Mouse (Mus musculus) heart, embryonic 15.5 days (tissue): Measurements from ENCODE around the gene Med18. TPM values are rescaled to one million over a fixed set of nuclear protein-coding genes. Genes with fewer than 3 reads are reported as not detected.

ENCODE experiments used
- ATAC-seq: fragments of 200-750 bp; cut with Nextera tagmentation; replicated peaks from 2 replicates; pipeline ENCODE4 v1.8.0; 2017; ENCODE audit warnings: low read depth, moderate TSS enrichment; ENCODE audit not compliant: insufficient number of reproducible peaks, insufficient read depth, low FRiP score
- H3K27ac ChIP-seq: fragments of 300-500 bp; sonication (generic); 2 replicates; pipeline ENCODE4 v1.5.1; 2015; ENCODE audit warnings: mild to moderate bottlenecking, inconsistent platforms
- H3K27me3 ChIP-seq: fragments of 300-500 bp; sonication (generic); 2 replicates; pipeline ENCODE4 v1.6.1; 2015; ENCODE audit warnings: inconsistent platforms
- H3K36me3 ChIP-seq: fragments of 300-500 bp; sonication (generic); 2 replicates; pipeline ENCODE4 v1.6.1; 2015; ENCODE audit warnings: mild to moderate bottlenecking, inconsistent platforms
- H3K4me1 ChIP-seq: fragments of 300-500 bp; sonication (generic); replicated peaks from 2 replicates; pipeline ENCODE4 v1.6.1; 2015; ENCODE audit warnings: inconsistent platforms
- H3K4me2 ChIP-seq: fragments of 300-500 bp; sonication (generic); 2 replicates; pipeline ENCODE4 v1.6.1; 2015; ENCODE audit warnings: inconsistent platforms, mild to moderate bottlenecking, moderate library complexity
- H3K4me3 ChIP-seq: fragments of 300-500 bp; sonication (generic); 2 replicates; pipeline ENCODE4 v1.5.1; 2015; ENCODE audit warnings: mild to moderate bottlenecking, inconsistent platforms
- H3K9ac ChIP-seq: fragments of 300-500 bp; sonication (generic); 2 replicates; pipeline ENCODE4 v1.6.1; 2015; ENCODE audit warnings: mild to moderate bottlenecking, inconsistent platforms
- H3K9me3 ChIP-seq: fragments of 300-500 bp; sonication (generic); replicated peaks from 2 replicates; pipeline ENCODE4 v1.6.1; 2016; ENCODE audit warnings: inconsistent platforms
- WGBS: fragments of 180-500 bp; shearing (Covaris S2); methylation state at CpG from one replicate; pipeline ENCODE4 v1.1.7; 2015; ENCODE audit warnings: mixed read lengths; 5-methylcytosine and 5-hydroxymethylcytosine counted together
- polyA plus RNA-seq: library from polyadenylated mRNA; unstranded; fragments of >200 nt; fragmentation: Nextera tagmentation; extraction: Ambion mirVana; gene quantifications from 2 replicates; pipeline ENCODE4 v1.2.1, GENCODE M21; 2015

Med18 gene
- polyA plus RNA-seq, 1 experiment from 2014 or later = 13.8 TPM

GRCm38 (mm10) chr4:132446105-132446504 is 17.6 kb downstream of the Med18 start:
- H3K4me1 ChIP-seq = no peaks in the 10 kb centered on the region
- no peak for ATAC-seq
- H3K9ac ChIP-seq = no peak overlapping the region
- H3K36me3 ChIP-seq = no peaks in the 10 kb centered on the region
- no peaks in the 10 kb centered on the region for H3K9me3 ChIP-seq
- H3K27me3 ChIP-seq = no peaks in the 10 kb centered on the region
- H3K27ac ChIP-seq = no peak overlapping the region
- WGBS = 69% methylated on average over 12 of the region's 12 CpGs
- no peak overlapping the region for H3K4me3 ChIP-seq
- H3K4me2 ChIP-seq = no peak overlapping the region

- no peak for ATAC-seq
- WGBS = 82% methylated on average over 8 of the region's 8 CpGs
- H3K27me3 ChIP-seq = no peaks in the 10 kb centered on the region
Observed at GRCm38 (mm10) chr4:132444516-132444915, 19.2 kb downstream of the Med18 start.

GRCm38 (mm10) chr4:132437857-132438256 is 25.9 kb downstream of the Med18 start:
- H3K4me3 ChIP-seq = no peak overlapping the region
- 43% methylated on average over 11 of the region's 11 CpGs for WGBS
- no peak overlapping the region for H3K4me2 ChIP-seq
- no peaks in the 10 kb centered on the region for H3K36me3 ChIP-seq
- no peaks in the 10 kb centered on the region for H3K27me3 ChIP-seq
- H3K9me3 ChIP-seq = no peaks in the 10 kb centered on the region
- no peaks in the 10 kb centered on the region for H3K4me1 ChIP-seq
- no peak overlapping the region for H3K9ac ChIP-seq
- H3K27ac ChIP-seq = no peak overlapping the region
- ATAC-seq = no peak

More at GRCm38 (mm10) chr4:132444516-132444915, 19.2 kb downstream of the Med18 start:
- Histone ChIP-seq H3K9me3 (no peaks in the 10 kb centered on the region), H3K4me2 (no peak overlapping the region), H3K4me1 (no peaks in the 10 kb centered on the region), H3K36me3 (no peaks in the 10 kb centered on the region), H3K9ac (no peak overlapping the region), H3K4me3 (no peak overlapping the region), H3K27ac (no peak overlapping the region)

- Histone ChIP-seq H3K36me3 (no peaks in the 10 kb centered on the region), H3K27ac (no peak overlapping the region), H3K4me2 (peak overlapping the region; percentile 55), H3K4me3 (peak overlapping the region; percentile 25; the same call in 1 of the 2 replicates), H3K27me3 (no peaks in the 10 kb centered on the region), H3K9ac (no peak overlapping the region), H3K9me3 (no peaks in the 10 kb centered on the region), H3K4me1 (peaks cover 9% of the 10 kb centered on the region)
- whole genome bisulfite sequencing = 16% methylated on average over 14 of the region's 14 CpGs
- ATAC-seq = no peak
Observed at GRCm38 (mm10) chr4:132432717-132433372, 30.9 kb downstream of the Med18 start.

GRCm38 (mm10) chr4:132428022-132428542 is 35.6 kb downstream of the Med18 start:
- WGBS = 15% methylated on average over 9 of the region's 9 CpGs
- Histone ChIP-seq H3K36me3 (no peaks in the 10 kb centered on the region), H3K9ac (no peak overlapping the region), H3K27ac (peak overlapping the region; percentile 84), H3K4me2 (peak overlapping the region; percentile 40), H3K9me3 (no peaks in the 10 kb centered on the region), H3K4me3 (0 out of 2 replicates have a peak overlapping the region, but pooled peaks have one; percentile 0), H3K27me3 (no peaks in the 10 kb centered on the region), H3K4me1 (peaks cover 13% of the 10 kb centered on the region)
- peak; percentile 85 for ATAC-seq

- Histone ChIP-seq H3K36me3 (no peaks in the 10 kb centered on the region), H3K27ac (peak overlapping the region; percentile 84), H3K4me1 (peaks cover 15% of the 10 kb centered on the region), H3K27me3 (no peaks in the 10 kb centered on the region), H3K4me2 (peak overlapping the region; percentile 40; the same call in 1 of the 2 replicates), H3K9me3 (no peaks in the 10 kb centered on the region), H3K4me3 (no peak overlapping the region), H3K9ac (no peak overlapping the region)
- WGBS = 70% methylated on average over 4 of the region's 4 CpGs
- ATAC-seq = no peak
Observed at GRCm38 (mm10) chr4:132427493-132427892, 36.2 kb downstream of the Med18 start.

- H3K27me3 ChIP-seq = no peaks in the 10 kb centered on the region
- no peak overlapping the region for H3K4me2 ChIP-seq
- whole genome bisulfite sequencing = 27% methylated on average over 2 of the region's 2 CpGs
- no peak overlapping the region for H3K9ac ChIP-seq
- no peak overlapping the region for H3K4me3 ChIP-seq
- peaks cover 16% of the 10 kb centered on the region for H3K4me1 ChIP-seq
- no peaks in the 10 kb centered on the region for H3K9me3 ChIP-seq
- H3K36me3 ChIP-seq = no peaks in the 10 kb centered on the region
- ATAC-seq = no peak
- H3K27ac ChIP-seq = no peak overlapping the region
Observed at GRCm38 (mm10) chr4:132426021-132426420, 37.7 kb downstream of the Med18 start.

- Histone ChIP-seq H3K9me3 (no peaks in the 10 kb centered on the region), H3K4me2 (no peak overlapping the region), H3K9ac (no peak overlapping the region), H3K4me1 (peaks cover 27% of the 10 kb centered on the region), H3K4me3 (no peak overlapping the region), H3K36me3 (no peaks in the 10 kb centered on the region), H3K27ac (no peak overlapping the region), H3K27me3 (no peaks in the 10 kb centered on the region)
- WGBS = 96% methylated on average over 5 of the region's 5 CpGs
- ATAC-seq = no peak
Observed at GRCm38 (mm10) chr4:132424765-132425164, 39.0 kb downstream of the Med18 start.

GRCm38 (mm10) chr4:132421923-132422782 is 41.6 kb downstream of the Med18 start, which contains the start of gene Phactr4:
Gene Phactr4 (minus strand): TSS chr4:132422489.
- Histone ChIP-seq H3K27ac (peak within 1 kb of the TSS; percentile 99), H3K9ac (peak within 1 kb of the TSS; percentile 89), H3K4me3 (peak within 1 kb of the TSS; percentile 83), H3K9me3 (no peaks in the 10 kb centered on the region), H3K4me1 (peaks cover 26% of the 10 kb centered on the region), H3K27me3 (no peaks in the 10 kb centered on the region), H3K4me2 (peak within 1 kb of the TSS; percentile 70), H3K36me3 (no peaks in the 10 kb centered on the region)
- peak; percentile 97 for ATAC-seq
- under 1% methylated on average over 73 of the region's 73 CpGs for WGBS

- H3K4me2 ChIP-seq = peak overlapping the region; percentile 70
- peak overlapping the region; percentile 99 for H3K27ac ChIP-seq
- no peaks in the 10 kb centered on the region for H3K9me3 ChIP-seq
- H3K4me3 ChIP-seq = peak overlapping the region; percentile 83
- H3K27me3 ChIP-seq = no peaks in the 10 kb centered on the region
- ATAC-seq = no peak
- H3K4me1 ChIP-seq = peaks cover 30% of the 10 kb centered on the region
- H3K9ac ChIP-seq = peak overlapping the region; percentile 89
- no peaks in the 10 kb centered on the region for H3K36me3 ChIP-seq
- WGBS = 0% methylated on average over 10 of the region's 13 CpGs
Observed at GRCm38 (mm10) chr4:132421556-132421922, 42.2 kb downstream of the Med18 start.

- H3K4me3 ChIP-seq = peak overlapping the region; percentile 83
- peaks cover 30% of the 10 kb centered on the region for H3K4me1 ChIP-seq
- no peaks in the 10 kb centered on the region for H3K36me3 ChIP-seq
- H3K4me2 ChIP-seq = peak overlapping the region; percentile 70
- no peaks in the 10 kb centered on the region for H3K9me3 ChIP-seq
- H3K9ac ChIP-seq = 0 out of 2 replicates have a peak overlapping the region, but pooled peaks have one; percentile 89
- H3K27me3 ChIP-seq = no peaks in the 10 kb centered on the region
- no peak overlapping the region for H3K27ac ChIP-seq
- 72% methylated on average over 5 of the region's 5 CpGs for WGBS
- ATAC-seq = no peak
Observed at GRCm38 (mm10) chr4:132420471-132420870, 43.2 kb downstream of the Med18 start.
